Mouse (Mus musculus): ENCODE measurements at regions not wholly inside any gene's neighbourhood (a gene's known extent, or its start where the extent isn't known, plus 50 kb on each side); places are given as distances from the start of the nearest gene placed in this dataset.

GRCm38 (mm10) chr13:44231868-44232715, 447.5 kb downstream of the Cd83 start:
- no peak for TF ChIP-seq CTCF (IDR thresholded peaks at IDR 0.05; ENCODE audit: low read depth)
- TF ChIP-seq EP300 (optimal IDR thresholded peaks at IDR 0.05), result no peak

All from stomach, postnatal 0 days (tissue).